Mouse (Mus musculus) liver, embryonic 13.5 days (tissue): ENCODE results near the gene Glis1. TPM values are rescaled to one million over a fixed set of nuclear protein-coding genes. Genes with fewer than 3 reads are reported as not detected.

Experiments used
- ATAC-seq: fragments of 200-750 bp; cut with Nextera tagmentation; 2 replicates; pipeline ENCODE4 v1.8.0; 2017; ENCODE audit warnings: low read depth, mild to moderate bottlenecking, moderate number of reproducible peaks, moderate library complexity
- DNase-seq: peaks from one replicate; pipeline ENCODE4 v3.0.0; 2022
- H3K27ac ChIP-seq: fragments of 300-500 bp; sonication (generic); 2 replicates; pipeline ENCODE4 v1.5.1; 2015; ENCODE audit warnings: moderate library complexity, mild to moderate bottlenecking, inconsistent platforms
- H3K27me3 ChIP-seq: fragments of 300-500 bp; sonication (generic); 2 replicates; pipeline ENCODE4 v1.6.1; 2015; ENCODE audit warnings: mild to moderate bottlenecking, inconsistent platforms
- H3K36me3 ChIP-seq: fragments of 300-500 bp; sonication (generic); 2 replicates; pipeline ENCODE4 v1.6.1; 2015; ENCODE audit warnings: mild to moderate bottlenecking, inconsistent platforms
- H3K4me1 ChIP-seq: fragments of 300-500 bp; sonication (generic); replicated peaks from 2 replicates; pipeline ENCODE4 v1.6.1; 2015; ENCODE audit warnings: inconsistent platforms
- H3K4me2 ChIP-seq: fragments of 300-500 bp; sonication (generic); 2 replicates; pipeline ENCODE4 v1.6.1; 2015; ENCODE audit warnings: inconsistent platforms, mild to moderate bottlenecking, moderate library complexity
- H3K4me3 ChIP-seq: fragments of 300-500 bp; sonication (generic); replicated peaks from 2 replicates; pipeline ENCODE4 v1.5.1; 2015; ENCODE audit warnings: mild to moderate bottlenecking, inconsistent platforms
- H3K9ac ChIP-seq: fragments of 300-500 bp; sonication (generic); 2 replicates; pipeline ENCODE4 v1.6.1; 2015; ENCODE audit warnings: mild to moderate bottlenecking, inconsistent platforms
- H3K9me3 ChIP-seq: fragments of 300-500 bp; sonication (generic); replicated peaks from 2 replicates; pipeline ENCODE4 v1.6.1; 2016; ENCODE audit warnings: inconsistent platforms
- WGBS: fragments of 180-500 bp; shearing (Covaris S2); methylation state at CpG from one replicate; pipeline ENCODE4 v1.1.7; 2015; ENCODE audit not compliant: insufficient replicate concordance; 5-methylcytosine and 5-hydroxymethylcytosine counted together
- polyA plus RNA-seq: library from polyadenylated mRNA; unstranded; fragments of >200 nt; fragmentation: Nextera tagmentation; extraction: Ambion mirVana; gene quantifications from 2 replicates; pipeline ENCODE4 v1.2.1, GENCODE M21; 2015

Gene Glis1
- polyA plus RNA-seq, 1 experiment from 2014 or later = 0.69 TPM

DNA sequence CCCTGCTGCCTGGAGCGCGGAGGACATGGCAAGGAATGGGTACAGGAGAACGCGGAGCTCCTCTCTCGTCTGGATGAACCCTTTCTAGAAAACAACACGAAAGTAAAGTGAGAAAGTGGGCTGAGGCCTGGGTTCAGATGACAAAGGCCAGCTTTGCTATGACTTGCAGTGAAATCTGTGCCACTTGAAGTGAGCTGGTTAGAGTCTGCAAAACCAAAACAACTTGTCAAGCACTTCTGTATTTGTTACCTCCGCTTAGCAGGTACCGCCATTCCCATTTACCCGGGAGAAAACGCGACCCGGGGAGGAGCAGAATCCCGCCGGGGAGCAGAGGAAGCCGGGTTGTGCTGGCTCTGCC is 414 bp upstream of the Glis1 start:
- H3K27ac ChIP-seq = no peak overlapping the region

DNA sequence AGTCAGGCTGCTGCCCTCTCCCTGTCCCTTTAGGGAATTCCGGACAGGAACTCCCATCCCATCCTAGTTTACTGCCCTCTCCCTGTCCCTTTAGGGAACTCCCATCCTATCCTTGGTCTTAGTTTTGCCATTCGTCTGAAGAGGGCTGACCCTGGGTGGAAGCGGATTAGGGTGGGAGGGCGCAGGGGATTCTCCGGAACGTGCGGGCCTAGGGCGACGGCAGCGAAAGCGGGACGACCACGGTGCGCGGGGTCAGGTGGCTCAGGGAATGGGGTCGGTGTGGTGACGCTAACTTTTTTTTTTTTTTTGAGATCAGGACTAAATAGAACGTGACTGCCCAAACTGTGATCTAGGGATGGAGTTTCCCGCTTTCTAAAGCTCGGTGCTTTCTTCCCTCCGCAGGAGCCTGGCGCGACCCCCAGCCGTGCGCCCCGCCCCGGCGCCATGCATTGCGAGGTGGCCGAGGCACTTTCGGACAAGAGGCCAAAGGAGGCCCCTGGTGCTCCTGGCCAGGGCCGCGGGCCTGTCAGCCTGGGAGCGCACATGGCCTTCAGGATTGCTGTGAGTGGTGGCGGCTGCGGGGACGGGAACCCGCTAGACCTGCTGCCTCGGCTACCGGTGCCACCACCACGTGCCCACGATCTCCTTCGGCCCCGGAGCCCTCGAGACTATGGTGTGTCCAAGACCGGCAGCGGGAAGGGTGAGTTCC is 1.0 kb downstream of the Glis1 start:
- peak overlapping the region; percentile 86 for H3K4me2 ChIP-seq
- no peak for ATAC-seq
- WGBS = 2% methylated on average over 46 of the region's 47 CpGs
- H3K9ac ChIP-seq = peak overlapping the region; percentile 13; the same call in 1 of the 2 replicates
- peaks cover 19% of the 10 kb centered on the region for H3K4me1 ChIP-seq
- no peaks in the 10 kb centered on the region for H3K9me3 ChIP-seq
- peaks cover 87% of the 10 kb centered on the region for H3K27me3 ChIP-seq
- H3K36me3 ChIP-seq = no peaks in the 10 kb centered on the region
- H3K4me3 ChIP-seq = peak overlapping the region; percentile 62
- H3K27ac ChIP-seq = no peak overlapping the region
- no peak for DNase-seq

More for the DNA sequence above, 414 bp upstream of the Glis1 start:
- Histone ChIP-seq H3K4me1 (peaks cover 19% of the 10 kb centered on the region), H3K4me3 (peak overlapping the region; percentile 62), H3K9ac (no peak overlapping the region), H3K27me3 (peaks cover 85% of the 10 kb centered on the region), H3K9me3 (no peaks in the 10 kb centered on the region), H3K4me2 (peak overlapping the region; percentile 86), H3K36me3 (no peaks in the 10 kb centered on the region)
- ATAC-seq (no peak), DNase-seq (no peak)
- 11% methylated on average over 15 of the region's 15 CpGs for WGBS

DNA sequence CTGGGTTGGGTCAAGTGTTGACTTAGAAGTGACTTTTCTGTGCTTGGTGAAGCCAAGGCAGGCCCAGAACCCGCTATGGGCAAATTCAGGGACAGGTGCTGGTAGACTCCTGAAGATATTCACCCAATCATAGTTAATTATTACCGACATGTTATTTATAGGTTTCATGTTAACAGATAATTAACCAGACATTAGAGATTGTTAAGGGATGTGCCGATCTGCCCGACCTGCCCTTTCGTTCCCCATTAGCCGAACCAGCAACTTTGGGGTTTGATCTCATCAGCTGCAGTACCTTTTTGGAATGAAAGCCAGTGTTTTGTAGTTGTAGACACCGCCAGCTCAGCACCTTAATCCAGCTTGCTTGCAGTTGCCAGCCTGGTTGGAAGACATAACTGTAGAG is 2.1 kb downstream of the Glis1 start:
- 77% methylated on average over 7 of the region's 7 CpGs for WGBS
- Histone ChIP-seq H3K9ac (no peak overlapping the region), H3K4me1 (peaks cover 30% of the 10 kb centered on the region), H3K27me3 (peaks cover 85% of the 10 kb centered on the region), H3K9me3 (no peaks in the 10 kb centered on the region), H3K27ac (no peak overlapping the region), H3K4me2 (no peak overlapping the region), H3K4me3 (no peak overlapping the region), H3K36me3 (no peaks in the 10 kb centered on the region)
- ATAC-seq (no peak), DNase-seq (no peak)

DNA sequence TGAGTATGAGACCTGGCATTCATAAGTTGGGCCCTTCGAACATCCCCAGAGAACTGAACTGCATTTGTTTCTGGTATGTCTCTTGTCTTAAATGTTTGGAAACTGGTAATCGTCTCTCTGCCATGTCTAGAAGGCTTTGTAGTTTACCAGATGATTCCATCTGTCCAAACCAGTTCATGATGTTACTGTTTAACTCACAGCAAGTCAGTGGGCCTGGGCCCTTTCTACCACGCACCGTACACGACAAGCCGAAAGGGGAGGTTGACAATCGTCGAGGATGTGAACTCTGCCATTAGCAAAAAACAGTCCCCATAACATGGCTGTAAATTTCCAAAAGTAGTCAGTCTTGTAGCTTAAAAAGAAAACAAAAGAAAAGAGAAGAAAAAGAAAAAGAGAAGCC is 4.3 kb downstream of the Glis1 start:
- Histone ChIP-seq H3K36me3 (no peaks in the 10 kb centered on the region), H3K4me1 (peaks cover 34% of the 10 kb centered on the region), H3K27ac (no peak overlapping the region), H3K27me3 (peaks cover 85% of the 10 kb centered on the region), H3K9me3 (no peaks in the 10 kb centered on the region), H3K9ac (no peak overlapping the region), H3K4me2 (no peak overlapping the region), H3K4me3 (no peak overlapping the region)
- ATAC-seq (no peak), DNase-seq (no peak)
- WGBS = 82% methylated on average over 8 of the region's 8 CpGs

DNA sequence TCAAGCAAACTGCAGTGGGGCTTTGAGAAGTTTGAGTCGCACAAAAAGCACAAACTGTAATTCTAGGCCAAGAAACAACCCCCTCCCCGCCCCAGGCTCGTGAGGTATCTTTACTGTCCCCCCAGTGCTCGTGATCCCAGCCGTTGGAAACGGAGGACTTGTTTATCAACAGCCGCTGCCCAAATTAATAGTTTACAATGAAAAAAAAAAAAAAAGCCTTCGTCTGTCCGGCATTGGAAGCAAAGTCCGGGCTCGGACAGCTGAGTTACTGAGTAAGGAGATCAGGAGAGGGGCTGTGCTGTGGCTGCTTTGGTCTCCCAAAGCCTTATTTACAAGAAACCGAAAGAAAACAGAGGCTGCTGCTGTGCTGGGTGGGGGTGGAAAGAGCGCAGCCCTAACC is 5.9 kb downstream of the Glis1 start:
- 16% methylated on average over 13 of the region's 13 CpGs for WGBS
- H3K4me3 ChIP-seq = peak overlapping the region; percentile 45
- H3K27me3 ChIP-seq = peaks cover 76% of the 10 kb centered on the region
- DNase-seq (no peak), ATAC-seq (no peak)
- peak overlapping the region; percentile 55 for H3K9ac ChIP-seq
- H3K4me1 ChIP-seq = peaks cover 19% of the 10 kb centered on the region
- H3K27ac ChIP-seq = no peak overlapping the region
- no peaks in the 10 kb centered on the region for H3K36me3 ChIP-seq
- H3K4me2 ChIP-seq = peak overlapping the region; percentile 62
- H3K9me3 ChIP-seq = 0 out of 2 replicates have a peak, but pooled peaks cover 3% of the 10 kb centered on the region

DNA sequence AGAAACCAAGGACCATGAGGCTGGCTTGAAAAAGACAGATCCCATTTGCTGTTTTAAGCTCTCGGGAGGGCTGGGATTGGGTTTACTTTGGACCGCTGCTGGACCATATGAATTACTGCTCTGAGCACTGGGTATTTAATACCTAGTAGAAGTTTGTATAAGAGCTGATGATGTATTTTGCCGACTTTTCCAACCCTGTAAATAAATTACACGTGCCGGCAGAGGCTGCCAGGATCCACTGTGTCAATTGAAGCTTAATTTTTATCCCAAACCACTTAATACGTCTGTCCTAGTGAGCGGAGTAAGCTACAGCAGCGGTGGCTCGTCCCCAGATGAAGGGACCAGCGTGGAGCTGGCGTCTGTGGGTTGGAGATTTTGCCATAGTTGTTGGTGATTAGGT is 7.9 kb downstream of the Glis1 start:
- DNase-seq (no peak), ATAC-seq (no peak)
- Histone ChIP-seq H3K27me3 (peaks cover 73% of the 10 kb centered on the region), H3K36me3 (no peaks in the 10 kb centered on the region), H3K27ac (no peak overlapping the region), H3K4me1 (peaks cover 16% of the 10 kb centered on the region), H3K4me2 (no peak overlapping the region), H3K9ac (no peak overlapping the region), H3K4me3 (no peak overlapping the region), H3K9me3 (0 out of 2 replicates have a peak, but pooled peaks cover 3% of the 10 kb centered on the region)
- WGBS = 71% methylated on average over 11 of the region's 11 CpGs

DNA sequence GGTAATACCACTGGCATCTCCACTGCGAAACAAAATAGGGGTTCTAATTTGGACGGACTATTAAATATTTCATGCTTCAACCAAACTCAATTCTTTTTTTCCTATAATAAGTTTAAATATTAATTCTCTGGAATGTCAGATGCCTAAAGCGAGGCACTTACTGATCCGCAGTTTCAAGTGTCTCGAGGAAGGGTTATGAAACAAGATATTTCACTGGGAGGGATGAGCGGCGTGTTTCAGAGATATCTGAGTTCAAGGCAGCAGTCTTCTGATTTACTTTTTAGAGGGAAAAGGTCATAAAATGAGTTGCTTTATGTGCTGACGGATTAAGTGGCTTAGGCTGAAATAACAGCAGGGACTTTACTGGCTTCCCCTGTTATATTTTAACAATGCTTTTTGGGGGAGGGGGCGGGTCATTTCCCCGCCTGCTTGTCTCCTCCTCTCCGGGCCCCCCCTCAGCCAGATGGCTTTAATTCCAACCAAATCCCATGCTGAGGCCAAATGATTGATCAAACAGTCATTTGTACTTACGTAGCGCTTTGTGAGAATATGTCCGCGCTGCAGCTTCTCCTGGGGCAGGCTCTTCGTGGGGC is 8.6 kb downstream of the Glis1 start:
- no peak overlapping the region for H3K4me3 ChIP-seq
- DNase-seq (no peak), ATAC-seq (no peak)
- no peak overlapping the region for H3K9ac ChIP-seq
- H3K36me3 ChIP-seq = no peaks in the 10 kb centered on the region
- no peak overlapping the region for H3K27ac ChIP-seq
- 0 out of 2 replicates have a peak, but pooled peaks cover 3% of the 10 kb centered on the region for H3K9me3 ChIP-seq
- peaks cover 66% of the 10 kb centered on the region for H3K27me3 ChIP-seq
- H3K4me2 ChIP-seq = no peak overlapping the region
- WGBS = 68% methylated on average over 16 of the region's 16 CpGs
- H3K4me1 ChIP-seq = peaks cover 16% of the 10 kb centered on the region

DNA sequence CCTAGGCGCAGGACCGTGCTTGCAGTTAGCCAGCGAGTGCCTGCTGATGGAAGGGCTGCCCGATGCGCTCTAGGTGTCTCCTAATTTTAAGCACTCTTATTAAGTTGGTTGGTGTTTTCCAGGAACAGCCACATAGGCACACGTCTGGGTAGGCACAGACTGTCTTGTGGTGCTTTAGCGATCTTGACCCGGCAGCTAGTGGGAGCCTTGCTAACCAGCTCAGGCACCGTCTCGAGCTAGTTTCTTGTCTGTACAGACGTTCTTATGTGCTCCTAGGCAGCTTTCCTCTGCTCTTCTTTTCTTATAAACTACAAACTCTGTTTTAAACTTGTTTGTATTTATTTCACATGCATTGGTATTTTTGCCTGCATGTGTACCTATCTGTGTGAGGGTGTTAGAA is 9.2 kb downstream of the Glis1 start:
- H3K4me1 ChIP-seq = peaks cover 16% of the 10 kb centered on the region
- H3K27me3 ChIP-seq = peaks cover 59% of the 10 kb centered on the region
- H3K9me3 ChIP-seq = 0 out of 2 replicates have a peak, but pooled peaks cover 3% of the 10 kb centered on the region
- H3K4me3 ChIP-seq = no peak overlapping the region
- no peak for DNase-seq
- H3K9ac ChIP-seq = no peak overlapping the region
- ATAC-seq = no peak
- no peak overlapping the region for H3K4me2 ChIP-seq
- 76% methylated on average over 11 of the region's 11 CpGs for WGBS
- no peaks in the 10 kb centered on the region for H3K36me3 ChIP-seq
- H3K27ac ChIP-seq = no peak overlapping the region

DNA sequence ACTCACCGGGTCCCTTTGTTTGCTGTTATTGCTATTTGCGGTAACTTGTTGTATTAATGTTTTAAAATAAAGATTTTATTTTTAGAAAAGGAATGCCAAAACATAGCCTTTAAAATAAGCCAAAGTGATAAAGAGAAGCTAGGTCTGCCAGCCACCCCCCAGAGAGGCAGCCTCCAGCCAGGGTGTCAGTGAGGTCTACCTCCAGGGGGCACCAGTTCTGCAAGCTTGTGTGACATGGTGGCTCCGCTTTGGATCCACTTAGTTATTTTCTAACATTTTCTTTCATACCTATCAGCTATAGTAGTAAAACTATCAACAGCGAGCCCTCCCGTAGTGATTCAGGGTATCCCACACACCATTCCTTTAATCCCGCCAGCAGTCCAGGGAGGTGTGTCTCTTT is 14.1 kb downstream of the Glis1 start:
- no peak for ATAC-seq
- Histone ChIP-seq H3K9me3 (0 out of 2 replicates have a peak, but pooled peaks cover 3% of the 10 kb centered on the region), H3K27ac (no peak overlapping the region), H3K9ac (no peak overlapping the region), H3K4me3 (no peak overlapping the region), H3K27me3 (peaks cover 35% of the 10 kb centered on the region), H3K4me1 (0 out of 2 replicates have a peak, but pooled peaks cover 2% of the 10 kb centered on the region), H3K4me2 (no peak overlapping the region), H3K36me3 (no peaks in the 10 kb centered on the region)
- DNase-seq = no peak
- WGBS = 80% methylated on average over 6 of the region's 6 CpGs

DNA sequence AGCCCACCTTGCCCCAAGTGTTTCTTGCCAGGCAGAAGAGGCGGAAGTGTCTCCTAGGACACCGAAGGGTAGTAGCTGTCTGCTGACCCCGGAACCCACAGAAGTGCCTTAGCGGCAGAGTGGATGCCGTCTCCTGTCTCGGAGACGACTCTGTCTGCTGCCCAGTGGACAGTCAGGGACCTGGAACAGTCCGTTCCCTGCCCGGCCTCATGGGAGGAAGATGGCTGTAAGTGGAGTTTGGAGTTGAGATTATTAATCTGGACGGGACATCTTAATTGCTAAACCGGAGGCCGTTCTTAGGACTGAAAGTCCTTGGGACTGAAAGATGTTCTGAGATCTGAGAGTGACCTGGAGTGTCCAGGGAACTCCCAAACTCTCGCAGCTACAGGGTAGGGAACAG is 15.1 kb downstream of the Glis1 start:
- Histone ChIP-seq H3K9me3 (0 out of 2 replicates have a peak, but pooled peaks cover 3% of the 10 kb centered on the region), H3K27ac (no peak overlapping the region), H3K9ac (no peak overlapping the region), H3K36me3 (no peaks in the 10 kb centered on the region), H3K4me1 (0 out of 2 replicates have a peak, but pooled peaks cover 2% of the 10 kb centered on the region), H3K27me3 (peaks cover 26% of the 10 kb centered on the region), H3K4me3 (no peak overlapping the region), H3K4me2 (no peak overlapping the region)
- ATAC-seq = no peak
- no peak for DNase-seq
- WGBS = 72% methylated on average over 13 of the region's 13 CpGs

DNA sequence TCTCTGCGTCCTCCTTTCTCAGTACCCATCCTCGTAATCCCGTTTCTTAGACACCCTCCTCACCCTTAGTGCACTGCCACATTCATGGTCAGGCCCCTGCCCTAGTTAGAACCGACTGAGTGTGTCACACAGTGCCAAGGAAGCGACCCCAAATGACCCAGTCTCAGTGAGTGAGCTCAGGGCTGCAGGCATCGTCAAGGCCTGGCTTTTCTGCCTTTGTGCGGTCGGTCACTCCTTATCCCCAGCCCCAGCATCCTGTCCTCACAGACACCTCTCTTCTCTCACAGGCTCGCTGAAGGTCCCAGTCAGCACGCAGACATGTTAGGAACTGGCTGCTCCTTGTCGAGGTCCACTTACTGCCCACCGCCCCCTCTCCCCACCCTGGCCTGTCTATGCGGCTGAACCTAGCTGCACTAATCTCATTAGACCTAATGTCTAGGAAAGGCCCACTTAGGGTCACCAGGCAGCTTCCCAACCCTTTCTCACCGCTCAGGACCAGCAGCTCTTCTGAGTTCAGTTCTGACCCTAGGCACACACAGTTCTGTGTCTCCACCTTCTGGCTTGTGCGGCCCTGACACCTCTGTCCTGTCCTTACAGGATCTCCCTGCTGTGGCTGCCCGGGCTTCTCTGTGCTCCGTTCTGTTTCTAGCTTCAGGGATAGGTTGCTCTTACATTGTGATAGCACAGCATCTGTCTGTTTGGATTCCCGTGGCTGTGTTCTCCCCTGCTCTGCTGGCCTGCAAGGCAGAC is 18.1 kb downstream of the Glis1 start:
- Histone ChIP-seq H3K4me2 (no peak overlapping the region), H3K9ac (no peak overlapping the region), H3K4me1 (peaks cover 11% of the 10 kb centered on the region), H3K4me3 (no peak overlapping the region), H3K36me3 (no peaks in the 10 kb centered on the region), H3K27ac (no peak overlapping the region), H3K9me3 (no peaks in the 10 kb centered on the region), H3K27me3 (peaks cover 10% of the 10 kb centered on the region; the same call in 1 of the 2 replicates)
- ATAC-seq = no peak
- 69% methylated on average over 18 of the region's 18 CpGs for WGBS
- DNase-seq = no peak
